Mouse (Mus musculus) heart, postnatal 0 days (tissue): ENCODE measurements around the gene Cacng5.

Source experiments
- CTCF ChIP-seq: IDR thresholded peaks from 2 replicates; pipeline ENCODE4 v1.5.1; 2016; ENCODE audit warnings: antibody characterized with exemption, control low read depth, low read depth
- EP300 ChIP-seq: IDR thresholded peaks from 2 replicates; pipeline ENCODE4 v1.6.1; 2016; ENCODE audit warnings: antibody characterized with exemption, low read depth

DNA sequence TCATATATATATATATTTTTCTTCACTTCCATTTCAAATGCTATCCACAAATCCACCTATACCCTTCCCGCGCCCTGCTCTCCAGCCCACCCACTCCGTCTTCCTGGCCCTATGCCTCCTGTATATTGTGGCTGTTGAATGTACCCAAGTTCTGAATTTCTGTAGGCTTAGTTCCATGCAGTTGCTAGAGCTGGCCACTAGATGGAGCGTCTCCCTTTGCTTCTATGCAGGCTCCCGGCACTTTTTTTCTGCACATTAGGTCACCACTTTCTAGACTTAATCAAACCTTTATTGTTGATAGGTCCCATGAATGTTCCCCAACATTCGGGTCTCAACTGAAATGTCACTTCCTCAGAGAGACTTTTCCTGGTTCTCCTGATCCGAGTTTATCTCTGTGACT, 55.6 kb downstream of the Cacng5 start:
- TF ChIP-seq CTCF = peak; percentile 83
- no peak for TF ChIP-seq EP300
